Mouse (Mus musculus) olfactory bulb, adult 2 months (tissue): Measurements from ENCODE around the gene Serpinb1c. TPM values are rescaled to one million over a fixed set of nuclear protein-coding genes. Genes with fewer than 3 reads are reported as not detected.

ENCODE experiments used
- H3K27ac ChIP-seq: fragments of 200-500 bp; 2 replicates; pipeline ENCODE4 v1.5.1; 2012; ENCODE audit warnings: low read depth, low read length; ENCODE audit not compliant: insufficient read depth
- H3K4me1 ChIP-seq: fragments of 200-500 bp; 2 replicates; pipeline ENCODE4 v1.6.1; 2012; ENCODE audit warnings: low read length; ENCODE audit not compliant: control insufficient read depth, insufficient read depth
- H3K4me3 ChIP-seq: fragments of 200-500 bp; 2 replicates; pipeline ENCODE4 v1.5.1; 2012; ENCODE audit warnings: mild to moderate bottlenecking, low read depth, low read length, moderate library complexity; ENCODE audit not compliant: insufficient read depth
- CTCF ChIP-seq: fragments of 200-500 bp; IDR thresholded peaks from 2 replicates; pipeline ENCODE4 v1.5.1; 2012; ENCODE audit warnings: low read depth, mild to moderate bottlenecking, low read length, moderate library complexity; ENCODE audit not compliant: insufficient read depth
- POLR2A ChIP-seq: fragments of 200-500 bp; IDR thresholded peaks from 2 replicates; pipeline ENCODE4 v1.6.1; 2012; ENCODE audit warnings: mild to moderate bottlenecking, low read depth, low read length, moderate library complexity; ENCODE audit not compliant: insufficient read depth
- WGBS: fragments of 180-500 bp; shearing (Covaris S2); methylation state at CpG from one replicate; pipeline ENCODE4 v1.1.7; 2018; 5-methylcytosine and 5-hydroxymethylcytosine counted together
- polyA plus RNA-seq: library from polyadenylated mRNA; stranded (reverse); fragments of >200 nt; gene quantifications from 2 replicates; pipeline ENCODE4 v1.2.4, GENCODE M21; 2012; ENCODE audit warnings: low replicate concordance; ENCODE audit not compliant: missing spikeins, insufficient read depth, insufficient read length

The Serpinb1c gene
- polyA plus RNA-seq, 1 experiment: not detected

DNA sequence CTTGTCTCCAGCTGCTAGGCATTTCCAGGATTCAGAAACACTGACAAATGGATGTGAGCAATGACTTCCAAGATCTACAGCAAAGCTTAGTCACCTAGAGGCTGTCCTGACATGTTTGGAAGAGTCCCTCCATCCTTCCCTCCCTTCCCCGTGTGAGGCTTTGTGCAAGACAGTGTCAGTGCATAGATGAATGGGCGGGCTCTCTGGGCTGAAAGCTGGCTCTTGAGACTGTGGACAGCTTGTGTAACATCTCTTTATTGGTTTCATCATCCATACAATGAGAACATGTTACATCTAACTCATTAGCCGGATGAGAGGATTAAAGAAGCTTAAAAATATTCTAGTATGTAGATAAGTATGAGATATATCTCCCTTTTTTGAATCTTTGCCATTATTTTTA, 65.2 kb downstream of the Serpinb1c start:
- H3K4me3 ChIP-seq: no peak overlapping the region
- no peaks in the 10 kb centered on the region for H3K4me1 ChIP-seq
- 68% methylated on average over 3 of the region's 3 CpGs for WGBS
- TF ChIP-seq CTCF: no peak
- no peak for TF ChIP-seq POLR2A
- no peak overlapping the region for H3K27ac ChIP-seq

DNA sequence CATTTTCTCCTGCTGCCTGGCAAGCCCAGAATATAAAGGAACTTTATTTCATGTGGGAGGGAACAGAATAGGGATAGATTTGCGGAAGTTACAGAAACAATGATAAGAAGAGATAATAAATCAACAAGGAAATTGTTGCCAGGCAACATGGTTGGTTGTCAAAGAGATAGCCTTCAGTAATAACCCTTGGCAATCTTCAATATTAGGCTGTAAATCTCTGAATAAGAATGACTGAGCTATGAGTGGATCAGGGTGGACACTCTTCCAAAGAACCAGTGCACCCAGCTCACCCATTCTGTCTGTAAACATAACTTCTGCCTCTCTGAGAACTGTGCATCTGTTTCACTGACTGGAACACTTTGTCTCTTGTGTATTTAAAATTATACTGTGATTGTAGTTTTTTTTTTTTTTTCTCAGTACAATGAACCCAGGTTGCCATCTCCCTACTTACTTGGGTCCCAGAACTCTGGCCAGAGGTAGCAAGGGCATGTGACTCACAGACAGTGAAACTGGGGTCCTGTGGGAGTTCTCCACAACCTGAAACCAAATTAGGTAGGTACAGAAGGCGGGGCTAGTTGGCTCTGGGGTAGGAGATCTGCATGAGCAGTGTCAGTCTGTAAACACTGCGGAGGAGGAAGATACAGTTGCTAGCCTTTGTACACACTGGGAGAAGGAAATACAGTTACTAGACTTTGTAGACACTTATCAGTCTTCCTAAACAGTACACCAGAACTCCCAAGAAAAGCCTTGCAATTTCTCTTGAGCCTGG, 66.3 kb downstream of the Serpinb1c start:
- no peak overlapping the region for H3K4me3 ChIP-seq
- 88% methylated on average over 3 of the region's 3 CpGs for WGBS
- no peaks in the 10 kb centered on the region for H3K4me1 ChIP-seq
- no peak overlapping the region for H3K27ac ChIP-seq
- TF ChIP-seq CTCF: no peak
- TF ChIP-seq POLR2A: no peak

Other genes starting within 250 kb of the Serpinb1c start
- gene Mylk4, start 114.3 kb downstream of the Serpinb1c start, polyA plus RNA-seq: not detected in 2 replicates
- gene Wrnip1, start 96.2 kb downstream of the Serpinb1c start, polyA plus RNA-seq: not detected in 2 replicates
- not detected in 2 replicates for gene D930007J09Rik, start 95.4 kb downstream of the Serpinb1c start, polyA plus RNA-seq
- gene Serpinb1a, start 47.0 kb downstream of the Serpinb1c start, polyA plus RNA-seq: not detected in 2 replicates
- not detected in 2 replicates for gene Serpinb6b, start 67.0 kb upstream of the Serpinb1c start, polyA plus RNA-seq
- not detected in 2 replicates for gene Serpinb9, start 105.0 kb upstream of the Serpinb1c start, polyA plus RNA-seq
- not detected in 2 replicates for gene Serpinb9b, start 129.2 kb upstream of the Serpinb1c start, polyA plus RNA-seq
- not detected in 2 replicates for gene Serpinb1b, start 180.4 kb upstream of the Serpinb1c start, polyA plus RNA-seq